Mouse (Mus musculus): ENCODE measurements around the gene Cyp2d26. TPM values are rescaled to one million over a fixed set of nuclear protein-coding genes. Genes with fewer than 3 reads are reported as not detected.

The Cyp2d26 gene
- 0.12 TPM in 1 of 2 replicates, not detected in the other for polyA plus RNA-seq (2014; fragmentation: Nextera tagmentation; extraction: Ambion mirVana)

DNA sequence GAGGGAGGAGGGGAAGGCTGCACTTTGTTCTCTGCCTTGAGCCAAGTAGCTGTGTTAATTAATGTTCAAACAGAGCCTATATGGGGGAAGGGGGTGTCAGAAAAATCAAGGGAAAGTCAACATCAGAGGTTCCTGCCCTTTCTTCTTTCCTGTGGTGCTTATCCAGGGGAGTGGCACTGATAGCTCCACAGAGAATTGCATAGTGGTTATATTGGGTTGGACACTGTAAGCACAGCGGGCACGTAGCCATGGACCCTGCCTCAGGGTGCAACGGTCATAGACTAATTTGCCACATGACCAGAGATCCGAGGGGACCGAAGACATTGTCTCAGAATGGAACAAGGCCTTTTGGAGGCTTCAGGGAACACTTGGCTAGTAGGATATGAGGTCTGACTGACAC is at the start of gene Cyp2d26:
Cyp2d26 (minus strand) TSS at position 18 of the 400 bp plus-strand sequence.
- WGBS, result 89% methylated on average over 5 of the region's 5 CpGs

DNA sequence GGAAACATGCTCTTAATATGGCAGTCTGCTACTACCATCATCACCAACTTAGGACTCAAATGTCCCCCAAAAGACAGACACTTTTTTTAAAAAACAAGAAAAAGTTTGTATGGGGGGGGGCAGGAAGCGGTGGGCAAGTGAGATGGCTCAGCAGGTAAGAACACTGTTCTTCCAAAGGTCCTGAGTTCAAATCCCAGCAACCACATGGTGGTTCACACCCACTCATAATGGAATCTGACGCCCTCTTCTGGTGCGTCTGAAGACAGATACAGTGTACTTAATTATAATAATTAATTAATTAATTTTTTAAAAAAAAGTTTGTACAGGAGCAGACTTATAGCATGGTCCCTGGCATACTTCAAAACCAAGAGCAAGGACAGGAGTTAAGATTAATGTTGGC is 45.1 kb upstream of the Cyp2d26 start:
- Histone ChIP-seq H3K36me3 (ENCODE audit: control insufficient read depth, insufficient read depth, low read length) (0 out of 2 replicates have a peak, but pooled peaks cover 2% of the 10 kb centered on the region), H3K4me1 (ENCODE audit: control insufficient read depth, insufficient read depth, low read length) (no peaks in the 10 kb centered on the region), H3K4me3 (ENCODE audit: low read depth, low read length) (no peak overlapping the region), H3K9me3 (ENCODE audit: control insufficient read depth, low read length) (no peaks in the 10 kb centered on the region), H3K4me2 (ENCODE audit: low read depth, severe bottlenecking) (no peak overlapping the region), H3K27me3 (ENCODE audit: control insufficient read depth, insufficient read depth, low read length) (no peaks in the 10 kb centered on the region), H3K27ac (replicated peaks; ENCODE audit: low read depth, low read length) (no peak overlapping the region), H3K9ac (ENCODE audit: low read length) (no peak overlapping the region)
- ATAC-seq (ENCODE audit: insufficient number of reproducible peaks, low FRiP score, low TSS enrichment, low read depth) (no peak), DNase-seq (ENCODE audit: low spot score) (no peak)
- WGBS, result 92% methylated on average over 3 of the region's 3 CpGs

More for the DNA sequence above, at the start of gene Cyp2d26:
- ATAC-seq (ENCODE audit: insufficient number of reproducible peaks, low FRiP score, low TSS enrichment, low read depth), result no peak
- Histone ChIP-seq H3K27me3 (ENCODE audit: control insufficient read depth, insufficient read depth, low read length) (no peaks in the 10 kb centered on the region), H3K4me3 (ENCODE audit: low read depth, low read length) (no peak within 1 kb of the TSS), H3K36me3 (ENCODE audit: control insufficient read depth, insufficient read depth, low read length) (no peaks in the 10 kb centered on the region), H3K9ac (ENCODE audit: low read length) (no peak within 1 kb of the TSS), H3K9me3 (ENCODE audit: control insufficient read depth, low read length) (no peaks in the 10 kb centered on the region), H3K27ac (replicated peaks; ENCODE audit: low read depth, low read length) (no peak within 1 kb of the TSS), H3K4me2 (ENCODE audit: low read depth, severe bottlenecking) (no peak within 1 kb of the TSS), H3K4me1 (ENCODE audit: control insufficient read depth, insufficient read depth, low read length) (no peaks in the 10 kb centered on the region)
- no peak for DNase-seq (ENCODE audit: low spot score)

DNA sequence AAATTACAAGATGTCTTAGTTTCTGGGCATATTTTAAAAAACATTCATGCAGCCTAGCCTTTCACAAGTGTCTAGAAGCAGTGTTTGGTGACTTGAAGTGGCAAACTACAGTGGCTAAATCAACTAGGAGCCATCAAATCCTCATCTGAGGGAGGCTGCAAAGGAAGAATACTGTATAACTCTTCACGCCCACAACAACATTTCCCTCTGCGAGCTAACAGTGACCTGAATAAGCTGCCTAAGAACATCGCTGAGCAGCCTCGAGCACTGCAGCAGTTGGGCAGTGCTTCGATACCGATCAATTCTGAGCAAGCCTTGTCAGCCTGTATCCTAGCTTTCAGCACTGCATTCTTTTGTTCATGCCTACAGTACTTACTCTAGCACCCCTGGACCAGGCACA is 35.8 kb upstream of the Cyp2d26 start:
- Histone ChIP-seq H3K4me2 (ENCODE audit: low read depth, severe bottlenecking) (no peak overlapping the region), H3K27ac (replicated peaks; ENCODE audit: low read depth, low read length) (no peak overlapping the region), H3K9ac (ENCODE audit: low read length) (no peak overlapping the region), H3K4me1 (ENCODE audit: control insufficient read depth, insufficient read depth, low read length) (no peaks in the 10 kb centered on the region), H3K9me3 (ENCODE audit: control insufficient read depth, low read length) (no peaks in the 10 kb centered on the region), H3K36me3 (ENCODE audit: control insufficient read depth, insufficient read depth, low read length) (no peaks in the 10 kb centered on the region), H3K27me3 (ENCODE audit: control insufficient read depth, insufficient read depth, low read length) (no peaks in the 10 kb centered on the region), H3K4me3 (ENCODE audit: low read depth, low read length) (no peak overlapping the region)
- WGBS, result 93% methylated on average over 6 of the region's 6 CpGs
- ATAC-seq (ENCODE audit: insufficient number of reproducible peaks, low FRiP score, low TSS enrichment, low read depth), result no peak
- DNase-seq (ENCODE audit: low spot score), result no peak

DNA sequence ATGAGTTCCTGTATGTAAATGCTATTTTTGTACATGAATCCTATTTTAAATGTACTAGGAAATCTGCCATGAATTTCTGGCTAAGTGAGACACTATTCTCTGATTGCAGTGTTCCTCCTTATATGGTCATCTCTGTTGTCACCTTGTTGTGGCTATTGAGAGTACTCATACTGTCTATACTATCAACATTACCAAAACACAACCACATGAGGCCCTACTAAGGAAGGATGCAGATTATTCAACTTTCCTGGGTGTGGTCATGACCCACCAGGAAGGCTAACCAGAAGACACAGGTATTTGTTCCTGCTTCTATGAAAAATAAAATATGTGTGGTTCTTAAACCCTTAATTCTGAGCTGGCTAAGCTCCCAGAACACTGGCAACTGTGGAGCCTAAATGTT is 31.8 kb upstream of the Cyp2d26 start:
- H3K9ac ChIP-seq (ENCODE audit: low read length), result no peak overlapping the region
- no peak overlapping the region for H3K4me3 ChIP-seq (ENCODE audit: low read depth, low read length)
- no peaks in the 10 kb centered on the region for H3K4me1 ChIP-seq (ENCODE audit: control insufficient read depth, insufficient read depth, low read length)
- DNase-seq (ENCODE audit: low spot score) (no peak), ATAC-seq (ENCODE audit: insufficient number of reproducible peaks, low FRiP score, low TSS enrichment, low read depth) (no peak)
- H3K4me2 ChIP-seq (ENCODE audit: low read depth, severe bottlenecking), result no peak overlapping the region
- no peak overlapping the region for H3K27ac ChIP-seq (replicated peaks; ENCODE audit: low read depth, low read length)
- no peaks in the 10 kb centered on the region for H3K9me3 ChIP-seq (ENCODE audit: control insufficient read depth, low read length)
- H3K27me3 ChIP-seq (ENCODE audit: control insufficient read depth, insufficient read depth, low read length), result no peaks in the 10 kb centered on the region
- H3K36me3 ChIP-seq (ENCODE audit: control insufficient read depth, insufficient read depth, low read length), result no peaks in the 10 kb centered on the region

DNA sequence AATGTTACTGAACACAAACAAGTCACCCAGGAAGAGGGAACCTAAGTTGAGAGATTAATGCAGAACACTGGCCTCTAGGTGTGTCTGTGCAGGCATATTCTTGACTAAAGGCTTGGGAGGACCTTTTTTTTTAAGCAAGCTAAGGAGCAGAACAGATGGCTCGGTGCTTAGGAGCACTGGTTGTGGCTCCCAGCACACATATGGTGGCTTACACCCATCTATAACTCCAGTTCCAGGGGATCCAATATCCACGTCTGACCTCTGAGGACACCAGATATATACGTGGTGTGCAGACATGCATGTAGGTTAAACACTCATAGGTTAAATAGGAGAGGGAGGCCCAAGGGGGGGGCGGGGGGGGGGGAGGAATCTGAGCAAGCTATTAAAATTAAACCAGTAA is 28.3 kb upstream of the Cyp2d26 start:
- Histone ChIP-seq H3K4me2 (ENCODE audit: low read depth, severe bottlenecking) (no peak overlapping the region), H3K27me3 (ENCODE audit: control insufficient read depth, insufficient read depth, low read length) (no peaks in the 10 kb centered on the region), H3K4me1 (ENCODE audit: control insufficient read depth, insufficient read depth, low read length) (no peaks in the 10 kb centered on the region), H3K4me3 (ENCODE audit: low read depth, low read length) (no peak overlapping the region), H3K27ac (replicated peaks; ENCODE audit: low read depth, low read length) (no peak overlapping the region), H3K36me3 (ENCODE audit: control insufficient read depth, insufficient read depth, low read length) (no peaks in the 10 kb centered on the region), H3K9ac (ENCODE audit: low read length) (no peak overlapping the region), H3K9me3 (ENCODE audit: control insufficient read depth, low read length) (no peaks in the 10 kb centered on the region)
- ATAC-seq (ENCODE audit: insufficient number of reproducible peaks, low FRiP score, low TSS enrichment, low read depth), result no peak
- WGBS, result 71% methylated on average over 3 of the region's 4 CpGs
- DNase-seq (ENCODE audit: low spot score), result no peak

DNA sequence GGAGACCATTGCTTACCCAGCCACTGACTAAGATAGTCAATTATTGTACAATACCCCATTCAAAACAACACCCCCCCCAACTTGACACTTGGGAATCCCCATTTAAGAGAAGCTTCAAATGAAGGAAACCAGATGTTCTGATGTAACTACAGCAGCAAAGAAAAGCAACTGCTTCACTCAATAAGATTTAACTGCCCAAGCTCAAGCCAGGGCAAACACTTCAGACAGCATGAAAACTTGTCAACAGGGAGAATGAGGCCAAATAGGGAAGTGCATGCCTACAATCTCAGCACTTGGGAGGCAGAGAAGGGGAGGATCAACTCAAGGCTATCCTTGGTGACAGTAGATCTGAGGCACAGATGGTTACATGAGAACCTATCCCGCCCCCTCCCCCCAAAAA is 27.6 kb upstream of the Cyp2d26 start:
- Histone ChIP-seq H3K9me3 (ENCODE audit: control insufficient read depth, low read length) (no peaks in the 10 kb centered on the region), H3K27ac (replicated peaks; ENCODE audit: low read depth, low read length) (no peak overlapping the region), H3K27me3 (ENCODE audit: control insufficient read depth, insufficient read depth, low read length) (no peaks in the 10 kb centered on the region), H3K36me3 (ENCODE audit: control insufficient read depth, insufficient read depth, low read length) (no peaks in the 10 kb centered on the region), H3K4me2 (ENCODE audit: low read depth, severe bottlenecking) (no peak overlapping the region), H3K9ac (ENCODE audit: low read length) (no peak overlapping the region), H3K4me3 (ENCODE audit: low read depth, low read length) (no peak overlapping the region), H3K4me1 (ENCODE audit: control insufficient read depth, insufficient read depth, low read length) (no peaks in the 10 kb centered on the region)
- DNase-seq (ENCODE audit: low spot score) (no peak), ATAC-seq (ENCODE audit: insufficient number of reproducible peaks, low FRiP score, low TSS enrichment, low read depth) (no peak)
- 78% methylated on average over 1 of the region's 1 CpGs for WGBS

DNA sequence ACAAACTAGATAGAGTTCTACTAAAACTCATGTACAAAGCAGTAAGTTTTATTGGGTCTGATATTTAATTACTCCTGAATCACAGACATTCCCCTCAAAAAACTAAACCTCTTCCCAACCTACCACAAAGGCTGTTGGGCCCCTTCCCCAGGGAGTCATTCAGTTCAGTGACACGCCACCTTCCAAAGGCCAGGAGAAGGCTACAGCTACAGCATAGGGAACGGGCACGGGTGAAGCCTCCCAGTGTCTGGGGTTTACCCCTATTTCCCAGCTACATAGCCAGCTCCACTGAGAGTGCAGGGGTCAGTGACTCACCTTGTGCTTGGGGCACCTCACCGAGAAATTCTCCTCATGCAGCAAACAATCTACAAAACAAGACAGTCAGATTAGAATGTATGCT is 21.2 kb upstream of the Cyp2d26 start:
- Histone ChIP-seq H3K4me2 (ENCODE audit: low read depth, severe bottlenecking) (no peak overlapping the region), H3K4me3 (ENCODE audit: low read depth, low read length) (no peak overlapping the region), H3K27ac (replicated peaks; ENCODE audit: low read depth, low read length) (no peak overlapping the region), H3K9me3 (ENCODE audit: control insufficient read depth, low read length) (no peaks in the 10 kb centered on the region), H3K4me1 (ENCODE audit: control insufficient read depth, insufficient read depth, low read length) (no peaks in the 10 kb centered on the region), H3K9ac (ENCODE audit: low read length) (no peak overlapping the region), H3K36me3 (ENCODE audit: control insufficient read depth, insufficient read depth, low read length) (no peaks in the 10 kb centered on the region), H3K27me3 (ENCODE audit: control insufficient read depth, insufficient read depth, low read length) (no peaks in the 10 kb centered on the region)
- ATAC-seq (ENCODE audit: insufficient number of reproducible peaks, low FRiP score, low TSS enrichment, low read depth) (no peak), DNase-seq (ENCODE audit: low spot score) (no peak)
- WGBS, result 87% methylated on average over 4 of the region's 4 CpGs

DNA sequence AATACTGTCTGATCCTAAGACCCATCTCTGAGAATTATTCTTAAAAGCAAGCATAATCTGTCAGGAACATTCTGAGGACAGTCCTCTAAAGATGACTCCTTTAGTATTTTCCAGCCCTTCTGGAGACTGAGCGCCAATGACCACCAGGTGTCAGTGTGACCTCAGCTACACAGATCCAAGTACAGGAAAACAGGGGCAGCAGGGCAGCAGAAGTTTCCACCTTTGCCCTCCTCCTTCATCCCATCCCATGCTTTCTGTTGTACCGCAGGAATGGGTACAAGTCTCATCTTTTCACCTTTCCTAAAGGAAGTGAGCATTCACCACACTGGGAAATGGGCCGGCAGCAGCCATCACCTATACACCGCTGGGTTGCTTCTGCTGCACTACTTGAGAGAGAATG is 20.7 kb upstream of the Cyp2d26 start:
- H3K9ac ChIP-seq (ENCODE audit: low read length), result no peak overlapping the region
- DNase-seq (ENCODE audit: low spot score) (peak; percentile 72), ATAC-seq (ENCODE audit: insufficient number of reproducible peaks, low FRiP score, low TSS enrichment, low read depth) (no peak)
- no peaks in the 10 kb centered on the region for H3K36me3 ChIP-seq (ENCODE audit: control insufficient read depth, insufficient read depth, low read length)
- no peak overlapping the region for H3K4me3 ChIP-seq (ENCODE audit: low read depth, low read length)
- H3K4me2 ChIP-seq (ENCODE audit: low read depth, severe bottlenecking), result no peak overlapping the region
- no peaks in the 10 kb centered on the region for H3K9me3 ChIP-seq (ENCODE audit: control insufficient read depth, low read length)
- H3K4me1 ChIP-seq (ENCODE audit: control insufficient read depth, insufficient read depth, low read length), result no peaks in the 10 kb centered on the region
- WGBS, result 62% methylated on average over 4 of the region's 4 CpGs
- no peaks in the 10 kb centered on the region for H3K27me3 ChIP-seq (ENCODE audit: control insufficient read depth, insufficient read depth, low read length)
- H3K27ac ChIP-seq (replicated peaks; ENCODE audit: low read depth, low read length), result no peak overlapping the region

DNA sequence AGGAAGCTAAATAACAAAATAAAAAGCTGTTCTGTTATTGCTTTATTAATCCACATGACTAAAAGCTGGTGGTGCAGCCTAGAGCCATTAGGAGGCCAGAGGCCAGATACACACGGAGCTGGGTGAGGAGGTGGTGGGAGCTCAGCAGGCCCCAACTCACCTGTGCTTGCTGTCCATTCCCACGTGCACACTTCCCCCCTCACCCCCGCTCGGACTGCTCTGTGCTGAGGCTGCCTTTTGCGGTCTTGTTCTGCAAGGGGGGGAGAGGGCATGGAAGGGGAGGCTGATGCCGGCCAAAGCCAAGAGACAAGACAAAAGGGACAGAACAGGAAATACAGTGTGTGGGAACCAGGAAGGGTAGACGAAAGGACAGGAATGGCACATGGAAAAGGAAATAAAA is 20.2 kb upstream of the Cyp2d26 start:
- 90% methylated on average over 7 of the region's 7 CpGs for WGBS
- Histone ChIP-seq H3K27me3 (ENCODE audit: control insufficient read depth, insufficient read depth, low read length) (no peaks in the 10 kb centered on the region), H3K9me3 (ENCODE audit: control insufficient read depth, low read length) (no peaks in the 10 kb centered on the region), H3K4me3 (ENCODE audit: low read depth, low read length) (no peak overlapping the region), H3K9ac (ENCODE audit: low read length) (no peak overlapping the region), H3K4me1 (ENCODE audit: control insufficient read depth, insufficient read depth, low read length) (no peaks in the 10 kb centered on the region), H3K27ac (replicated peaks; ENCODE audit: low read depth, low read length) (no peak overlapping the region), H3K36me3 (ENCODE audit: control insufficient read depth, insufficient read depth, low read length) (no peaks in the 10 kb centered on the region), H3K4me2 (ENCODE audit: low read depth, severe bottlenecking) (no peak overlapping the region)
- no peak for ATAC-seq (ENCODE audit: insufficient number of reproducible peaks, low FRiP score, low TSS enrichment, low read depth)
- no peak for DNase-seq (ENCODE audit: low spot score)
